Mouse (Mus musculus) C2C12 (cell line): Measurements from ENCODE around the gene Bud31. TPM values are rescaled to one million over a fixed set of nuclear protein-coding genes. Genes with fewer than 3 reads are reported as not detected.

Source experiments
- H3K27me3 ChIP-seq: one replicate; pipeline ENCODE4 v1.6.1; 2011; ENCODE audit not compliant: control insufficient read depth, insufficient read depth, insufficient read length
- H3K36me3 ChIP-seq: one replicate; pipeline ENCODE4 v1.6.1; 2011; ENCODE audit not compliant: control insufficient read depth, insufficient read depth
- H3K4me3 ChIP-seq: one replicate; pipeline ENCODE4 v1.5.1; 2011; ENCODE audit warnings: mild to moderate bottlenecking, control low read depth; ENCODE audit not compliant: poor library complexity, insufficient read depth, severe bottlenecking
- H3K79me2 ChIP-seq: one replicate; pipeline ENCODE4 v1.6.1; 2011; ENCODE audit not compliant: control insufficient read depth, insufficient read depth
- H3K79me3 ChIP-seq: one replicate; pipeline ENCODE4 v1.6.1; 2011; ENCODE audit warnings: low read depth, control low read depth
- H3ac ChIP-seq: one replicate; pipeline ENCODE3; 2011; ENCODE audit warnings: low read depth; ENCODE audit not compliant: control insufficient read depth, insufficient read length
- CEBPB ChIP-seq: IDR thresholded peaks from one replicate; pipeline ENCODE4 v1.6.1; 2011; ENCODE audit warnings: low read depth, mild to moderate bottlenecking, control low read depth, moderate library complexity
- CTCF ChIP-seq: IDR thresholded peaks from one replicate; pipeline ENCODE4 v1.5.1; 2011; ENCODE audit not compliant: control insufficient read depth, insufficient read depth, insufficient read length
- FOSL1 ChIP-seq: IDR thresholded peaks from one replicate; pipeline ENCODE4 v1.8.0; 2011; ENCODE audit warnings: mild to moderate bottlenecking, low read length; ENCODE audit not compliant: poor library complexity, insufficient read depth, severe bottlenecking
- MAX ChIP-seq: IDR thresholded peaks from one replicate; pipeline ENCODE4 v1.6.1; 2011; ENCODE audit warnings: mild to moderate bottlenecking, control low read depth
- MYOD1 ChIP-seq: IDR thresholded peaks from one replicate; pipeline ENCODE4 v1.6.1; 2011; ENCODE audit warnings: low read depth; ENCODE audit not compliant: control insufficient read depth, insufficient read length
- MYOG ChIP-seq: IDR thresholded peaks from one replicate; pipeline ENCODE4 v1.6.1; 2011; ENCODE audit not compliant: control insufficient read depth, insufficient read length; ENCODE audit errors: extremely low read depth
- USF1 ChIP-seq: IDR thresholded peaks from one replicate; pipeline ENCODE4 v1.6.1; 2011; ENCODE audit warnings: low read depth, mild to moderate bottlenecking, control low read depth, moderate library complexity
- polyA plus RNA-seq: library from polyadenylated mRNA; unstranded; fragments of >200 nt; fragmentation: generic; extraction: Trizol; gene quantifications from one replicate; pipeline ENCODE4 v1.2.1, GENCODE M21; 2012; ENCODE audit warnings: missing spikeins

The Bud31 gene
- polyA plus RNA-seq, 1 experiment, result 175 TPM

DNA sequence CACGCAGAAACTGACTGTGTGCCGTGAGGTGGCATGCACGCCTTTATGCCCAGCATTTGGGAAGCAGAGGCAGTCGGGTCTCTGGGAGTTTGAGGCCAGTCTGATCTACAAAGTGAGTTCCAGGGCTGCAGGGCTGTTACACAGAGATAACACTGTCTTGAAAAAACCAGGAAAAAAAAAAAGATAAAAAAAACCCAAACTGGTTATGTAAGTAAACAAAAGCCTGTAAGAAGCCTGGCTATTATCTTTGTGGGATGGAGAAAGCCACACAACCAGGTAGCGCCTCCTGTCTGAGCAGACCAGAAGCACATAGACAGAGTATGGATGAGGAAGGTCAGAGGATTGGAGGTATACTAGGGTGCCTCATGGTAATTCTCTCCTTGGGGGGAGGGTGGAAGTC is 12.5 kb downstream of the Bud31 start:
- H3K27me3 ChIP-seq, result no peaks in the 10 kb centered on the region
- no peak for TF ChIP-seq USF1
- TF ChIP-seq MAX, result no peak
- TF ChIP-seq FOSL1, result no peak
- no peak for TF ChIP-seq CEBPB
- no peak for TF ChIP-seq MYOG
- no peak for TF ChIP-seq MYOD1
- no peak for TF ChIP-seq CTCF

DNA sequence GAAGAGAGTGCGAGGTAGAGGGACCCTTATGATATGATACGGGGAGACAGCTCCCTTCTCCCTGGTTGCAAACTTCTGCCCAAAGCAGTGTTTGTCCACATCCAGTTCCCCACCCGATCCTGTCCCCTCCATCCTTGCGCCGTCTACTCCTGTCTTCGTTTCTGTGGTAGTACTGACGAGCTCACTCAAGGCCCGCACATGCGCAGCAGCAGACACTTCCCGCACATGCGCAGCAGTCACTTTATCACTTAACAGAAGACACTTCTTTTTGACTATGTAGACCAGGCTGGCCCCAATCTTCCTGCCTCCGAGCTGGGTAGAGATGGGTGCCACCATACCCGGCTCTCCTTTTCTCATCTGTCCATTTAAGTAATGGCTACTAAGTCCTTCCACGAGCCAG is 21.2 kb downstream of the Bud31 start:
- no peak overlapping the region for H3ac ChIP-seq
- peaks cover 17% of the 10 kb centered on the region for H3K79me2 ChIP-seq
- no peaks in the 10 kb centered on the region for H3K79me3 ChIP-seq
- H3K4me3 ChIP-seq, result no peak overlapping the region
- TF ChIP-seq FOSL1, result no peak
- TF ChIP-seq MAX, result no peak
- TF ChIP-seq CTCF, result no peak
- TF ChIP-seq MYOD1, result no peak
- TF ChIP-seq CEBPB, result no peak
- no peak for TF ChIP-seq USF1
- peaks cover 38% of the 10 kb centered on the region for H3K36me3 ChIP-seq
- no peaks in the 10 kb centered on the region for H3K27me3 ChIP-seq

More for the DNA sequence above, 12.5 kb downstream of the Bud31 start:
- Histone ChIP-seq H3K79me2 (no peaks in the 10 kb centered on the region), H3ac (no peak overlapping the region), H3K4me3 (no peak overlapping the region), H3K36me3 (peaks cover 55% of the 10 kb centered on the region), H3K79me3 (no peaks in the 10 kb centered on the region)

DNA sequence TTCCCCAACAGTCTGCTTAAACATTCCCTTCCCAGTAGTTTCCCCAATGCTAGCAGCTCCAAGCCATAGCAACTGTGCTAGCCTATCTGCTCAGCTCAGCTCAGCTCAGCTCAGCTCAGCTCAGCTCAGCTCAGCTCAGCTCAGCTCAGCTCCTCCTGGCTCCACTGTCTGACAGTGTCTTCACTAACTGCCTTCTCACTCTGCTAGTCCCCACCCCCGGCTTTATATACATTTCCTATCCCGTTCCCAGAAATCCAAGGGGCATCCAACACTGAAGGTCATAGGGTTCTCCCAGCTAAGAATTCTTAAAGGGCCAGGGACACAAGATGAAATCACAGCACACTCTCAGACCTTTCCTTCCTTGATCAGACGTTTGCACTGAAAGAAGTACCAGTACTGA is 24.5 kb downstream of the Bud31 start:
- Histone ChIP-seq H3K79me2 (peaks cover 47% of the 10 kb centered on the region), H3K36me3 (peaks cover 12% of the 10 kb centered on the region), H3K79me3 (peaks cover 24% of the 10 kb centered on the region), H3ac (no peak overlapping the region), H3K27me3 (no peaks in the 10 kb centered on the region), H3K4me3 (no peak overlapping the region)
- TF ChIP-seq CTCF (no peak), USF1 (no peak), MYOD1 (no peak), MAX (no peak), CEBPB (no peak), MYOG (no peak), FOSL1 (no peak)

DNA sequence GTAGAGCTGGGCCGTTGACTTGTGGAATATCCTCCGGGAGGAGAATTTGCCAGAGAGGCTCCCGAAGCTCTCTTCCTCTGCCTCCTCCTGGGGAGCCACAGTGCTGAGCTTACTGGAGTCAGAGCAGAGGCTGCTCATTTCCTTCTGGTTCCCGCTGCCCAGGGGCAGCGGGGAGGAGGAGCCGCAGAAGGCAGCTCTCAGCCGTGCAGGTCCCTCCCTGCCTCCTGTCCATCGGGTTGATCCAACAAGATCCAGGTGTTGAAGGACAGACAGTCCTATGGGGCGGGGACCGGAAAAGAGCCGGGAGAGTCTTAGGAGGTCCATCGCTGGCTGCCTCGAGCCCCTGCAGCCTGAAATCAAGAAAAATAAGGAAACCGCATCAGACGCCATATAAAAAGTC is 25.0 kb downstream of the Bud31 start:
- TF ChIP-seq FOSL1 (no peak), CEBPB (no peak), MYOG (no peak), MYOD1 (no peak), MAX (no peak), USF1 (no peak), CTCF (no peak)
- Histone ChIP-seq H3K36me3 (peaks cover 14% of the 10 kb centered on the region), H3K79me2 (peaks cover 52% of the 10 kb centered on the region), H3K79me3 (peaks cover 25% of the 10 kb centered on the region), H3K4me3 (no peak overlapping the region), H3ac (no peak overlapping the region), H3K27me3 (no peaks in the 10 kb centered on the region)

DNA sequence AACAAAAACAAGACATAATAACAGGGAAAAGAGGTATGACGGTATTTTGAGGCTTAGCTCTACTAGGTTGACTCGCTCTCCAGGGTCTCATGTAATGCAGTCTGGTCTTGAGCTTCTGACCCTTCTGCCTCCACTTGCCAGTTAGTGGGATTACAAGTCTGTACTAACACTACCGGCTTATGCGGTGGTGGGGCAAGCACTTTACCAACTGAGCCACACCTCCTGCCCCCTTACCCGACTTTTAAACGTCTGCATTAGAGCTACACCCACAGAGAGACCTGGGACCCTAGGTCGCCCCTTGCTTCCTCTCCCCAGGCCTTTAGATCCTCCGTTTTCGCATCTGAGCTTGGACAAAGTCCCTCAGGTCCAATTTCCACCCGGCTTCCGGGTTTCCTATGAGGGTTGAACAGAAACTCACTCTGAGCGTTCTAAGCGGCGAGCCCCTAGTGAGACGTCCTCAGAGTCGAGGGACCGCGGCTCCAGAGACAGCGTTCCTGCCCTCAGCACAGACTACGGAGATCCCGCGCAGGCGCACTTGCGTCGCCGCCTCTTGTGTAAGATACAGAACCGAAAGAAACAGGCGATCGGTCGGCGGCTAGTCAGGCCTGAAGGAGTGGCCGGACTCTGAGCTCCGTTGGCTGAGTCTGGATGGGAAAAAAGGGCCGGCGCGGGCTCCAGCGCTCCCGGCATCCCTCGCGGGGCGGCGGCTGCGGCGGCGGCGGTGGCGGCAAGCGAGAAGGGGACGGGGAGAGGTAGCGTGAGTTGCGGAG is 26.6 kb downstream of the Bud31 start, which contains the start of the genes Ptcd1 and Cpsf4:
TSS of gene Ptcd1 (minus strand) at position 573 of the 770 bp plus-strand sequence.
TSS of gene Cpsf4 (plus strand) at position 678 of the 770 bp plus-strand sequence.
- peaks cover 25% of the 10 kb centered on the region for H3K79me3 ChIP-seq
- H3ac ChIP-seq, result peak within 1 kb of the TSS; percentile 87
- H3K79me2 ChIP-seq, result peaks cover 67% of the 10 kb centered on the region
- H3K36me3 ChIP-seq, result peaks cover 26% of the 10 kb centered on the region
- peak; percentile 77 for TF ChIP-seq CEBPB
- no peak for TF ChIP-seq MAX
- peak within 1 kb of the TSS; percentile 95 for H3K4me3 ChIP-seq
- H3K27me3 ChIP-seq, result no peaks in the 10 kb centered on the region

DNA sequence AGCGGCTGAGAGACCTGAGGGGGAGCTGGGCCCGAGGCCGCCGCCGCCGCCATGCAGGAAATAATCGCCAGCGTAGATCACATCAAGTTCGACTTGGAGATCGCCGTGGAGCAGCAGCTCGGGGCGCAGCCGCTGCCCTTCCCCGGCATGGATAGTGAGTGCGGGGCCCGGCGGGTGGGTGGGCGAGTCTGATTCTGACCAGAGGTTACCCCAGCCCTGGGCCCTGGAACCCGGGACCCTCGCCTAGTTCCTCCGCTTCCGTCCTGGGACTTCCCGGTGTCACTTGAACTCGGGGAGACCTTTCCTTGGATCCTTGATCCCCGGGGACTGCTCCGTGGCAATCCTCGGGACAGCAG is 27.1 kb downstream of the Bud31 start:
- peaks cover 73% of the 10 kb centered on the region for H3K79me2 ChIP-seq
- no peaks in the 10 kb centered on the region for H3K27me3 ChIP-seq
- no peak for TF ChIP-seq MYOD1
- no peak for TF ChIP-seq CTCF
- TF ChIP-seq MYOG, result no peak
- TF ChIP-seq MAX, result no peak
- TF ChIP-seq FOSL1, result no peak
- no peak for TF ChIP-seq CEBPB
- peaks cover 25% of the 10 kb centered on the region for H3K79me3 ChIP-seq
- peak overlapping the region; percentile 95 for H3K4me3 ChIP-seq
- peak overlapping the region; percentile 81 for H3ac ChIP-seq
- H3K36me3 ChIP-seq, result peaks cover 32% of the 10 kb centered on the region
